Mouse (Mus musculus) cerebellum, adult 11-12 months (tissue): ENCODE measurements around the gene Crebl2.

Experiments
- DNase-seq: peaks from one replicate; pipeline ENCODE4 v3.0.0; 2022

Gene Crebl2

GRCm38 (mm10) chr6:134822844-134823243, 7.1 kb upstream of the Crebl2 start:
- DNase-seq = no peak

- no peak for DNase-seq
Observed at GRCm38 (mm10) chr6:134830776-134831175, 822 bp downstream of the Crebl2 start.

GRCm38 (mm10) chr6:134834585-134835251, 4.8 kb downstream of the Crebl2 start:
- no peak for DNase-seq

GRCm38 (mm10) chr6:134838111-134838510, 8.2 kb downstream of the Crebl2 start:
- no peak for DNase-seq

GRCm38 (mm10) chr6:134840346-134840745, 10.4 kb downstream of the Crebl2 start:
- no peak for DNase-seq

GRCm38 (mm10) chr6:134845726-134846125, 15.8 kb downstream of the Crebl2 start:
- no peak for DNase-seq

GRCm38 (mm10) chr6:134846308-134846707, 16.4 kb downstream of the Crebl2 start:
- no peak for DNase-seq

- DNase-seq = no peak
Observed at GRCm38 (mm10) chr6:134847550-134847949, 17.6 kb downstream of the Crebl2 start.

GRCm38 (mm10) chr6:134848197-134848890, 18.4 kb downstream of the Crebl2 start:
- DNase-seq = no peak

GRCm38 (mm10) chr6:134849461-134849860, 19.5 kb downstream of the Crebl2 start:
- DNase-seq = no peak

GRCm38 (mm10) chr6:134849985-134850384, 20.0 kb downstream of the Crebl2 start:
- no peak for DNase-seq

- DNase-seq = no peak
Observed at GRCm38 (mm10) chr6:134854782-134855181, 24.8 kb downstream of the Crebl2 start.

GRCm38 (mm10) chr6:134855926-134856325, 26.0 kb downstream of the Crebl2 start:
- DNase-seq = no peak

GRCm38 (mm10) chr6:134859021-134859420, 29.1 kb downstream of the Crebl2 start:
- no peak for DNase-seq

GRCm38 (mm10) chr6:134860275-134860674, 30.3 kb downstream of the Crebl2 start:
- no peak for DNase-seq

- no peak for DNase-seq
Observed at GRCm38 (mm10) chr6:134861386-134861785, 31.4 kb downstream of the Crebl2 start.

GRCm38 (mm10) chr6:134862671-134863104, 32.7 kb downstream of the Crebl2 start:
- DNase-seq = no peak

- peak; percentile 87 for DNase-seq
Observed at GRCm38 (mm10) chr6:134863146-134863545, 33.2 kb downstream of the Crebl2 start.

- DNase-seq = no peak
Observed at GRCm38 (mm10) chr6:134866113-134866512, 36.2 kb downstream of the Crebl2 start.

GRCm38 (mm10) chr6:134867325-134867724, 37.4 kb downstream of the Crebl2 start:
- no peak for DNase-seq

- no peak for DNase-seq
Observed at GRCm38 (mm10) chr6:134870209-134870742, 40.3 kb downstream of the Crebl2 start.

- no peak for DNase-seq
Observed at GRCm38 (mm10) chr6:134870887-134871286, 40.9 kb downstream of the Crebl2 start.

- DNase-seq = no peak
Observed at GRCm38 (mm10) chr6:134872236-134872635, 42.3 kb downstream of the Crebl2 start.

GRCm38 (mm10) chr6:134873018-134873417, 43.1 kb downstream of the Crebl2 start:
- DNase-seq = no peak
